Mouse (Mus musculus) forebrain, embryonic 15.5 days (tissue): Measurements from ENCODE around the gene Foxo1. TPM values are rescaled to one million over a fixed set of nuclear protein-coding genes. Genes with fewer than 3 reads are reported as not detected.

Experiments
- ATAC-seq: fragments of 200-750 bp; cut with Nextera tagmentation; replicated peaks from 2 replicates; pipeline ENCODE4 v1.8.0; 2017; ENCODE audit warnings: mild to moderate bottlenecking, moderate TSS enrichment, moderate library complexity
- H3K27ac ChIP-seq: fragments of 300-500 bp; sonication (generic); replicated peaks from 2 replicates; pipeline ENCODE4 v1.5.1; 2015; ENCODE audit warnings: mild to moderate bottlenecking, inconsistent platforms
- H3K27me3 ChIP-seq: fragments of 300-500 bp; sonication (generic); 2 replicates; pipeline ENCODE4 v1.6.1; 2015; ENCODE audit warnings: inconsistent platforms
- H3K36me3 ChIP-seq: fragments of 300-500 bp; sonication (generic); 2 replicates; pipeline ENCODE4 v1.6.1; 2015; ENCODE audit warnings: mild to moderate bottlenecking, inconsistent platforms
- H3K4me1 ChIP-seq: fragments of 300-500 bp; sonication (generic); 2 replicates; pipeline ENCODE4 v1.6.1; 2015; ENCODE audit warnings: inconsistent platforms
- H3K4me2 ChIP-seq: fragments of 300-500 bp; sonication (generic); replicated peaks from 2 replicates; pipeline ENCODE4 v1.6.1; 2015; ENCODE audit warnings: mild to moderate bottlenecking, inconsistent platforms
- H3K4me3 ChIP-seq: fragments of 300-500 bp; sonication (generic); 2 replicates; pipeline ENCODE4 v1.5.1; 2015; ENCODE audit warnings: mild to moderate bottlenecking, inconsistent platforms
- H3K9ac ChIP-seq: fragments of 300-500 bp; sonication (generic); replicated peaks from 2 replicates; pipeline ENCODE4 v1.6.1; 2015; ENCODE audit warnings: mild to moderate bottlenecking, inconsistent platforms
- H3K9me3 ChIP-seq: fragments of 300-500 bp; sonication (generic); 2 replicates; pipeline ENCODE4 v1.6.1; 2016; ENCODE audit warnings: inconsistent platforms
- WGBS: fragments of 180-500 bp; shearing (Covaris S2); methylation state at CpG from one replicate; pipeline ENCODE4 v1.1.7; 2015; ENCODE audit warnings: mixed read lengths; 5-methylcytosine and 5-hydroxymethylcytosine counted together
- polyA plus RNA-seq: library from polyadenylated mRNA; unstranded; fragments of >200 nt; fragmentation: Nextera tagmentation; extraction: Ambion mirVana; gene quantifications from 2 replicates; pipeline ENCODE4 v1.2.1, GENCODE M21; 2015

The Foxo1 gene
- polyA plus RNA-seq, 1 experiment from 2014 or later: 3.8 TPM

- Histone ChIP-seq H3K9me3 (no peaks in the 10 kb centered on the region), H3K9ac (no peak overlapping the region), H3K4me2 (peak overlapping the region; percentile 92), H3K27me3 (peaks cover 36% of the 10 kb centered on the region), H3K36me3 (no peaks in the 10 kb centered on the region), H3K27ac (no peak overlapping the region), H3K4me3 (peak overlapping the region; percentile 94), H3K4me1 (peaks cover 25% of the 10 kb centered on the region)
- 43% methylated on average over 3 of the region's 3 CpGs for WGBS
- no peak for ATAC-seq
These were observed 2.4 kb downstream of the Foxo1 start for GRCm38 (mm10) chr3:52270511-52270910.

- no peak for ATAC-seq
- Histone ChIP-seq H3K27ac (no peak overlapping the region), H3K4me1 (peaks cover 25% of the 10 kb centered on the region), H3K4me2 (no peak overlapping the region), H3K9ac (no peak overlapping the region), H3K9me3 (no peaks in the 10 kb centered on the region), H3K36me3 (no peaks in the 10 kb centered on the region), H3K27me3 (peaks cover 28% of the 10 kb centered on the region), H3K4me3 (no peak overlapping the region)
- 83% methylated on average over 5 of the region's 5 CpGs for WGBS
These were observed 3.2 kb downstream of the Foxo1 start for GRCm38 (mm10) chr3:52271376-52271775.

GRCm38 (mm10) chr3:52272376-52272865, 4.3 kb downstream of the Foxo1 start:
- Histone ChIP-seq H3K4me3 (no peak overlapping the region), H3K36me3 (no peaks in the 10 kb centered on the region), H3K27me3 (peaks cover 21% of the 10 kb centered on the region), H3K4me2 (no peak overlapping the region), H3K27ac (no peak overlapping the region), H3K4me1 (peaks cover 21% of the 10 kb centered on the region), H3K9ac (no peak overlapping the region), H3K9me3 (no peaks in the 10 kb centered on the region)
- no peak for ATAC-seq
- 75% methylated on average over 8 of the region's 8 CpGs for WGBS

GRCm38 (mm10) chr3:52274475-52274874, 6.3 kb downstream of the Foxo1 start:
- no peak overlapping the region for H3K4me2 ChIP-seq
- peaks cover 12% of the 10 kb centered on the region for H3K27me3 ChIP-seq
- H3K4me3 ChIP-seq: no peak overlapping the region
- H3K4me1 ChIP-seq: peaks cover 7% of the 10 kb centered on the region
- no peaks in the 10 kb centered on the region for H3K36me3 ChIP-seq
- ATAC-seq: no peak
- no peak overlapping the region for H3K9ac ChIP-seq
- no peak overlapping the region for H3K27ac ChIP-seq
- no peaks in the 10 kb centered on the region for H3K9me3 ChIP-seq

GRCm38 (mm10) chr3:52275037-52275555, 7.0 kb downstream of the Foxo1 start:
- peaks cover 7% of the 10 kb centered on the region for H3K27me3 ChIP-seq
- H3K36me3 ChIP-seq: no peaks in the 10 kb centered on the region
- H3K9ac ChIP-seq: no peak overlapping the region
- no peak for ATAC-seq
- H3K4me1 ChIP-seq: peaks cover under 1% of the 10 kb centered on the region; the same call in 1 of the 2 replicates
- WGBS: 89% methylated on average over 9 of the region's 9 CpGs
- no peaks in the 10 kb centered on the region for H3K9me3 ChIP-seq
- H3K4me2 ChIP-seq: no peak overlapping the region
- no peak overlapping the region for H3K4me3 ChIP-seq
- H3K27ac ChIP-seq: no peak overlapping the region

GRCm38 (mm10) chr3:52280681-52281080, 12.5 kb downstream of the Foxo1 start:
- H3K4me1 ChIP-seq: no peaks in the 10 kb centered on the region
- no peaks in the 10 kb centered on the region for H3K9me3 ChIP-seq
- H3K27ac ChIP-seq: no peak overlapping the region
- no peak for ATAC-seq
- no peak overlapping the region for H3K9ac ChIP-seq
- 80% methylated on average over 1 of the region's 1 CpGs for WGBS
- no peak overlapping the region for H3K4me3 ChIP-seq
- no peaks in the 10 kb centered on the region for H3K27me3 ChIP-seq
- no peaks in the 10 kb centered on the region for H3K36me3 ChIP-seq
- H3K4me2 ChIP-seq: no peak overlapping the region

GRCm38 (mm10) chr3:52281882-52282281, 13.7 kb downstream of the Foxo1 start:
- Histone ChIP-seq H3K27me3 (no peaks in the 10 kb centered on the region), H3K9me3 (no peaks in the 10 kb centered on the region), H3K4me1 (no peaks in the 10 kb centered on the region), H3K9ac (no peak overlapping the region), H3K4me3 (no peak overlapping the region), H3K36me3 (no peaks in the 10 kb centered on the region), H3K4me2 (no peak overlapping the region), H3K27ac (no peak overlapping the region)
- WGBS: 85% methylated on average over 3 of the region's 3 CpGs
- ATAC-seq: no peak

- WGBS: 48% methylated on average over 2 of the region's 2 CpGs
- H3K4me2 ChIP-seq: no peak overlapping the region
- H3K4me3 ChIP-seq: no peak overlapping the region
- H3K27me3 ChIP-seq: no peaks in the 10 kb centered on the region
- H3K9ac ChIP-seq: no peak overlapping the region
- no peaks in the 10 kb centered on the region for H3K9me3 ChIP-seq
- H3K36me3 ChIP-seq: no peaks in the 10 kb centered on the region
- H3K4me1 ChIP-seq: no peaks in the 10 kb centered on the region
- no peak for ATAC-seq
- H3K27ac ChIP-seq: no peak overlapping the region
These were observed 14.2 kb downstream of the Foxo1 start for GRCm38 (mm10) chr3:52282369-52282768.

GRCm38 (mm10) chr3:52283521-52283920, 15.4 kb downstream of the Foxo1 start:
- Histone ChIP-seq H3K4me1 (no peaks in the 10 kb centered on the region), H3K27me3 (no peaks in the 10 kb centered on the region), H3K27ac (no peak overlapping the region), H3K36me3 (no peaks in the 10 kb centered on the region), H3K9me3 (no peaks in the 10 kb centered on the region), H3K4me3 (no peak overlapping the region), H3K9ac (no peak overlapping the region), H3K4me2 (no peak overlapping the region)
- no peak for ATAC-seq
- 89% methylated on average over 6 of the region's 6 CpGs for WGBS

- H3K9me3 ChIP-seq: no peaks in the 10 kb centered on the region
- H3K9ac ChIP-seq: no peak overlapping the region
- ATAC-seq: no peak
- no peaks in the 10 kb centered on the region for H3K36me3 ChIP-seq
- H3K27me3 ChIP-seq: no peaks in the 10 kb centered on the region
- H3K4me3 ChIP-seq: no peak overlapping the region
- H3K27ac ChIP-seq: no peak overlapping the region
- 98% methylated on average over 2 of the region's 2 CpGs for whole genome bisulfite sequencing
- no peaks in the 10 kb centered on the region for H3K4me1 ChIP-seq
- H3K4me2 ChIP-seq: no peak overlapping the region
These were observed 22.7 kb downstream of the Foxo1 start for GRCm38 (mm10) chr3:52290811-52291210.

- Histone ChIP-seq H3K4me3 (no peak overlapping the region), H3K9me3 (no peaks in the 10 kb centered on the region), H3K4me2 (no peak overlapping the region), H3K27ac (no peak overlapping the region), H3K27me3 (no peaks in the 10 kb centered on the region), H3K36me3 (no peaks in the 10 kb centered on the region), H3K4me1 (no peaks in the 10 kb centered on the region), H3K9ac (no peak overlapping the region)
- WGBS: 85% methylated on average over 7 of the region's 7 CpGs
- ATAC-seq: no peak
These were observed 24.4 kb downstream of the Foxo1 start for GRCm38 (mm10) chr3:52292498-52292897.

- no peak overlapping the region for H3K9ac ChIP-seq
- no peak for ATAC-seq
- H3K27ac ChIP-seq: no peak overlapping the region
- H3K4me3 ChIP-seq: no peak overlapping the region
- no peaks in the 10 kb centered on the region for H3K27me3 ChIP-seq
- H3K4me2 ChIP-seq: no peak overlapping the region
- WGBS: 61% methylated on average over 5 of the region's 5 CpGs
- H3K4me1 ChIP-seq: no peaks in the 10 kb centered on the region
- no peaks in the 10 kb centered on the region for H3K36me3 ChIP-seq
- no peaks in the 10 kb centered on the region for H3K9me3 ChIP-seq
These were observed 25.8 kb downstream of the Foxo1 start for GRCm38 (mm10) chr3:52293946-52294345.

GRCm38 (mm10) chr3:52295688-52296087, 27.6 kb downstream of the Foxo1 start:
- ATAC-seq: no peak
- H3K4me3 ChIP-seq: no peak overlapping the region
- 90% methylated on average over 1 of the region's 1 CpGs for WGBS
- no peaks in the 10 kb centered on the region for H3K4me1 ChIP-seq
- H3K36me3 ChIP-seq: no peaks in the 10 kb centered on the region
- no peak overlapping the region for H3K9ac ChIP-seq
- no peak overlapping the region for H3K4me2 ChIP-seq
- no peaks in the 10 kb centered on the region for H3K9me3 ChIP-seq
- no peak overlapping the region for H3K27ac ChIP-seq
- H3K27me3 ChIP-seq: no peaks in the 10 kb centered on the region
